Mouse (Mus musculus): Measurements from ENCODE around the gene Gm11172. TPM values are rescaled to one million over a fixed set of nuclear protein-coding genes. Genes with fewer than 3 reads are reported as not detected.

The Gm11172 gene
- polyA plus RNA-seq, 1 experiment from 2014 or later: not detected

Other genes with a start within 250 kb of the Gm11172 start
- gene Socs1, start 27.4 kb upstream of the Gm11172 start, polyA plus RNA-seq (2014; fragmentation: Nextera tagmentation; extraction: Ambion mirVana): 2.5 and 2.7 TPM in 2 replicates
- gene Tnp2, start 24.3 kb upstream of the Gm11172 start, polyA plus RNA-seq (2014; fragmentation: Nextera tagmentation; extraction: Ambion mirVana): not detected in 2 replicates
- gene Prm3, start 22.0 kb upstream of the Gm11172 start, polyA plus RNA-seq (2014; fragmentation: Nextera tagmentation; extraction: Ambion mirVana): not detected in 2 replicates
- gene Prm2, start 16.8 kb upstream of the Gm11172 start, polyA plus RNA-seq (2014; fragmentation: Nextera tagmentation; extraction: Ambion mirVana): not detected in 2 replicates
- gene Prm1, start 7.1 kb upstream of the Gm11172 start, polyA plus RNA-seq (2014; fragmentation: Nextera tagmentation; extraction: Ambion mirVana): not detected in 2 replicates
- gene Rmi2, start 22.1 kb downstream of the Gm11172 start, polyA plus RNA-seq (2014; fragmentation: Nextera tagmentation; extraction: Ambion mirVana): 2.5 and 3.6 TPM in 2 replicates
- 98.1 and 108 TPM in 2 replicates for gene Snn, start 248.0 kb downstream of the Gm11172 start, polyA plus RNA-seq (2014; fragmentation: Nextera tagmentation; extraction: Ambion mirVana)

All from neural tube, embryonic 11.5 days (tissue).